Mouse (Mus musculus) megakaryocyte-erythroid progenitor cell, adult 5-6 weeks (primary cell): Measurements from ENCODE around the gene Ltbp1. TPM values are rescaled to one million over a fixed set of nuclear protein-coding genes. Genes with fewer than 3 reads are reported as not detected.

Experiments used
- ATAC-seq: replicated peaks from 2 replicates; pipeline ENCODE4 v1.8.0; 2016; ENCODE audit warnings: mild to moderate bottlenecking, inconsistent platforms; ENCODE audit not compliant: severe bottlenecking, poor library complexity, low FRiP score, low TSS enrichment
- total RNA-seq, 2 experiments: library from RNA; stranded (forward) in 1 of 2; stranded (reverse) in 1 of 2; fragments of 200-1000, 215-1000 nt in 1 of 2; fragments of >200 nt in 1 of 2; fragmentation: Nextera tagmentation in 1 of 2; gene quantifications; 2 replicates each; pipeline ENCODE4 v1.2.3; 2014 to 2017

The Ltbp1 gene
- total RNA-seq, 2 experiments from 2014 or later: 2.7 to 3.3 TPM

GRCm38 (mm10) chr17:75204065-75204464, 198.7 kb downstream of the Ltbp1 start:
- no peak for ATAC-seq

- no peak for ATAC-seq
Measured at GRCm38 (mm10) chr17:75206281-75206680, 200.9 kb downstream of the Ltbp1 start.

GRCm38 (mm10) chr17:75208164-75208698, 202.9 kb downstream of the Ltbp1 start:
- ATAC-seq: no peak

- no peak for ATAC-seq
Measured at GRCm38 (mm10) chr17:75210526-75210925, 205.2 kb downstream of the Ltbp1 start.

- no peak for ATAC-seq
Measured at GRCm38 (mm10) chr17:75216362-75216761, 211.0 kb downstream of the Ltbp1 start.

- ATAC-seq: no peak
Measured at GRCm38 (mm10) chr17:75218700-75219099, 213.3 kb downstream of the Ltbp1 start.

- no peak for ATAC-seq
Measured at GRCm38 (mm10) chr17:75228321-75228720, 223.0 kb downstream of the Ltbp1 start.

- no peak for ATAC-seq
Measured at GRCm38 (mm10) chr17:75233206-75233605, 227.8 kb downstream of the Ltbp1 start.

GRCm38 (mm10) chr17:75233923-75234322, 228.6 kb downstream of the Ltbp1 start:
- ATAC-seq: no peak

- ATAC-seq: no peak
Measured at GRCm38 (mm10) chr17:75235781-75236180, 230.4 kb downstream of the Ltbp1 start.

- no peak for ATAC-seq
Measured at GRCm38 (mm10) chr17:75236543-75236942, 231.2 kb downstream of the Ltbp1 start.

GRCm38 (mm10) chr17:75237456-75237855, 232.1 kb downstream of the Ltbp1 start:
- no peak for ATAC-seq

- ATAC-seq: no peak
Measured at GRCm38 (mm10) chr17:75238655-75239054, 233.3 kb downstream of the Ltbp1 start.

GRCm38 (mm10) chr17:75239545-75239944, 234.2 kb downstream of the Ltbp1 start:
- ATAC-seq: no peak

GRCm38 (mm10) chr17:75242086-75242485, 236.7 kb downstream of the Ltbp1 start:
- ATAC-seq: no peak

GRCm38 (mm10) chr17:75243221-75243620, 237.9 kb downstream of the Ltbp1 start:
- ATAC-seq: no peak

GRCm38 (mm10) chr17:75244148-75244547, 238.8 kb downstream of the Ltbp1 start:
- ATAC-seq: no peak

GRCm38 (mm10) chr17:75245085-75245484, 239.7 kb downstream of the Ltbp1 start:
- no peak for ATAC-seq

- ATAC-seq: no peak
Measured at GRCm38 (mm10) chr17:75248632-75249031, 243.3 kb downstream of the Ltbp1 start.

GRCm38 (mm10) chr17:75250571-75250970, 245.2 kb downstream of the Ltbp1 start:
- no peak for ATAC-seq

- ATAC-seq: no peak
Measured at GRCm38 (mm10) chr17:75251094-75251493, 245.7 kb downstream of the Ltbp1 start.

GRCm38 (mm10) chr17:75252540-75252939, 247.2 kb downstream of the Ltbp1 start:
- ATAC-seq: no peak
